Mouse (Mus musculus): ENCODE measurements around the gene Elmo3. TPM values are rescaled to one million over a fixed set of nuclear protein-coding genes. Genes with fewer than 3 reads are reported as not detected.

Gene Elmo3
- polyA plus RNA-seq, 1 experiment from 2014 or later: 1.3 TPM

DNA sequence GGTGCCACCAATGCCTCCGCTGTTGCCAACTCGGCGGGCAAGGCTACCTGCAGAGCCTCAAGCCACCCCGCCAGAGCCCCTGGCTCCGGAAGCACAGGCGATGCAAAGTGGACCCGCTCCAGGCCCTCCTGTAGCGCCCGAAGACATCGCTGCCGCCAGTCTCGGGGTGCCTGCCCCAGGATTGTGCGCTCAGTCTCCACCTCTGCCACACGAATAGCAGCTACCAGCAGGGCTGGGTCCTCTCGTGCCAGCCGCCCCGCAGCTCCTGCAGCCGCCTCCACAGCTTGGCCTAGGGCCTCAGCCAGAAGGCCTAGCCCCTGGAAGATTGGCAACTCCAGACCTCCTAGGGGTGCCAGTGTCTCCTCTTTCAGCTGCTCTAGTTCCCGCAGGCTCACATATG, 12.0 kb upstream of the Elmo3 start:
- Histone ChIP-seq H3K4me1 (ENCODE audit: control insufficient read depth, insufficient read depth, low read length) (peaks cover 17% of the 10 kb centered on the region), H3K4me2 (ENCODE audit: low read depth, low read length) (no peak overlapping the region), H3K36me3 (ENCODE audit: control insufficient read depth, insufficient read depth, low read length) (no peaks in the 10 kb centered on the region), H3K9ac (replicated peaks; ENCODE audit: low read depth, low read length) (no peak overlapping the region), H3K27me3 (ENCODE audit: control insufficient read depth, insufficient read depth, low read length) (no peaks in the 10 kb centered on the region), H3K9me3 (ENCODE audit: control insufficient read depth, low read length) (no peaks in the 10 kb centered on the region), H3K27ac (ENCODE audit: low read depth, low read length) (no peak overlapping the region), H3K4me3 (ENCODE audit: low read depth, low read length) (no peak overlapping the region)
- WGBS: 76% methylated on average over 19 of the region's 19 CpGs
- ATAC-seq (ENCODE audit: low read depth): no peak

DNA sequence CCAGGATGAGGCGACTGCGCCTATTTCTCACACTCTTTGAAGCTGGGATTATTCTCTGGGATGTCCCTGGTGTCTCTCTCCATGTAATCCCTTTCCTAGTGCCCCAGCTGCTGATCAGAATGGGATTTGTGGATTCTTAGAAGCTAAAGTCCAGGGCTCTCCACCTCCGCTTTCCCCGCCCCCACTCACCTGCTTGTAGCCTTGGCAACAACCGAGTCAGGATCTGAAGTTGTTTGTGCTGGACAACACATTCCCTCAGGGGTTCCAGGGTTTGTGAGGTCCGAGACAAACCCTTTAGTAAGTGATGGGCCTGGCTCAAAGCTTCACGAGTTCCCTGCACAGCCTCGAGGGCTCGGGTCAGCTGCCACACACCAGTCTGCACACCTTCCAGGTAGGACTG, 10.6 kb upstream of the Elmo3 start:
- no peak overlapping the region for H3K4me3 ChIP-seq (ENCODE audit: low read depth, low read length)
- no peak overlapping the region for H3K27ac ChIP-seq (ENCODE audit: low read depth, low read length)
- no peak for ATAC-seq (ENCODE audit: low read depth)
- H3K9me3 ChIP-seq (ENCODE audit: control insufficient read depth, low read length): no peaks in the 10 kb centered on the region
- WGBS: 76% methylated on average over 9 of the region's 9 CpGs
- H3K9ac ChIP-seq (replicated peaks; ENCODE audit: low read depth, low read length): no peak overlapping the region
- no peaks in the 10 kb centered on the region for H3K27me3 ChIP-seq (ENCODE audit: control insufficient read depth, insufficient read depth, low read length)
- peaks cover 22% of the 10 kb centered on the region for H3K4me1 ChIP-seq (ENCODE audit: control insufficient read depth, insufficient read depth, low read length)
- peak overlapping the region; percentile 27; the same call in 1 of the 2 replicates for H3K4me2 ChIP-seq (ENCODE audit: low read depth, low read length)
- H3K36me3 ChIP-seq (ENCODE audit: control insufficient read depth, insufficient read depth, low read length): peaks cover 2% of the 10 kb centered on the region; the same call in 1 of the 2 replicates

DNA sequence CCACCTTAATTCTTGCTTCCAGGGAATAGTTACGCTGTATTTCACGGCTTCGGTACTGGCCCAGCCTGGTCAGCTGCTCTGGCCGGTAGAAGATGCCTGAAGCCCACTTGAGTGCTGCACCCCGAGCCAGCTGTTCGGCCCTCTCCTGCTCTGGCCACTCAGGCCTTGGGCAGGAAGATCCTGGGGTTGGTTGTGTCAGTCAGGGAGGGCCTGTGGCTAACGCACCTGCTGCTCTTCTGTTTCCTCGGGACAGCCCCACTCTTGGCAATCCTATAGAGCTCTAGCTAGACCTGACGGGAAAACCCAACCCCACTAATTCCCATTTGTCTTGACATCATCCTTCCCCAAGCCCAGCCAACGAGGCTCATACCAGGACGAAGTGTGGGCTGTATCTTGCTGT, 10.1 kb upstream of the Elmo3 start:
- Histone ChIP-seq H3K27me3 (ENCODE audit: control insufficient read depth, insufficient read depth, low read length) (no peaks in the 10 kb centered on the region), H3K4me3 (ENCODE audit: low read depth, low read length) (no peak overlapping the region; the same call in 1 of the 2 replicates), H3K9ac (replicated peaks; ENCODE audit: low read depth, low read length) (no peak overlapping the region), H3K36me3 (ENCODE audit: control insufficient read depth, insufficient read depth, low read length) (peaks cover 7% of the 10 kb centered on the region), H3K9me3 (ENCODE audit: control insufficient read depth, low read length) (no peaks in the 10 kb centered on the region), H3K27ac (ENCODE audit: low read depth, low read length) (no peak overlapping the region), H3K4me1 (ENCODE audit: control insufficient read depth, insufficient read depth, low read length) (peaks cover 17% of the 10 kb centered on the region), H3K4me2 (ENCODE audit: low read depth, low read length) (peak overlapping the region; percentile 27; the same call in 1 of the 2 replicates)
- 80% methylated on average over 11 of the region's 11 CpGs for WGBS
- no peak for ATAC-seq (ENCODE audit: low read depth)

DNA sequence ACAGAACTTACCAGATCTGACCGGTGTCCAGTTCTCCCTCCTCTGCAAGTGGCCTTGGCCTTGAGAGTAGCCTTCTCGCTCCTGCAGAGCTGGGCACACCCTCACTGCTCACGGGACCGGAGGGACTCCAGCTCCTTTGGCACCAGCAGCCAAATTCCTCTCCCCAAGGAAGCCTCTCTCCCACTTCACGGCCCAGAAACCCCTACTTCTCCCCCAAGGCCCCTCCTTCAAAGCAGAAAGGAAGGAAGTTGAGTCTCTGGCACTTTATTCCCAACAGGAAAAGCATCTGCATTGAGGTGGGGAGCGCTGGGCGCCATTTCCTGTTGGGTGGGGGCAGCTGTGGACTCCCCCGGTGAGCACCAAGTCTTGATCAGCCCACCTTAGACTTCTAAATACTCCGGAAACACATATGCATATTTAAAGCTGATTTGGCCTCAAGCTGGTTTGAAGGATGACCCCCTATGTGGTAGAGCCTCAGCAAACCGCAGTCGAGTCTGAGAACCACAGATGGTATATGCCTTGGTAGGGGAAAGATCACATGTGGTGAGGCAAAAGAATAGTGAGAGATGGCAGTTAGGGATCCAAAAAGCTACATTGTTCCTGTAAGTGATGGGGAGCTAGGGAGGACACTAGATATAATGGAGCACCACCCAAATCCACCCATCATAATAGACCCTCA, 9.4 kb upstream of the Elmo3 start, which contains the start of gene Exoc3l:
Exoc3l (minus strand) TSS at position 207 of the 679 bp plus-strand sequence.
- WGBS: 62% methylated on average over 11 of the region's 11 CpGs
- Histone ChIP-seq H3K4me3 (ENCODE audit: low read depth, low read length) (no peak within 1 kb of the TSS; the same call in 1 of the 2 replicates), H3K36me3 (ENCODE audit: control insufficient read depth, insufficient read depth, low read length) (peaks cover 11% of the 10 kb centered on the region), H3K27me3 (ENCODE audit: control insufficient read depth, insufficient read depth, low read length) (no peaks in the 10 kb centered on the region), H3K9me3 (ENCODE audit: control insufficient read depth, low read length) (no peaks in the 10 kb centered on the region), H3K9ac (replicated peaks; ENCODE audit: low read depth, low read length) (no peak within 1 kb of the TSS), H3K4me1 (ENCODE audit: control insufficient read depth, insufficient read depth, low read length) (peaks cover 11% of the 10 kb centered on the region), H3K4me2 (ENCODE audit: low read depth, low read length) (peak within 1 kb of the TSS; percentile 98), H3K27ac (ENCODE audit: low read depth, low read length) (no peak within 1 kb of the TSS)
- ATAC-seq (ENCODE audit: low read depth): no peak

DNA sequence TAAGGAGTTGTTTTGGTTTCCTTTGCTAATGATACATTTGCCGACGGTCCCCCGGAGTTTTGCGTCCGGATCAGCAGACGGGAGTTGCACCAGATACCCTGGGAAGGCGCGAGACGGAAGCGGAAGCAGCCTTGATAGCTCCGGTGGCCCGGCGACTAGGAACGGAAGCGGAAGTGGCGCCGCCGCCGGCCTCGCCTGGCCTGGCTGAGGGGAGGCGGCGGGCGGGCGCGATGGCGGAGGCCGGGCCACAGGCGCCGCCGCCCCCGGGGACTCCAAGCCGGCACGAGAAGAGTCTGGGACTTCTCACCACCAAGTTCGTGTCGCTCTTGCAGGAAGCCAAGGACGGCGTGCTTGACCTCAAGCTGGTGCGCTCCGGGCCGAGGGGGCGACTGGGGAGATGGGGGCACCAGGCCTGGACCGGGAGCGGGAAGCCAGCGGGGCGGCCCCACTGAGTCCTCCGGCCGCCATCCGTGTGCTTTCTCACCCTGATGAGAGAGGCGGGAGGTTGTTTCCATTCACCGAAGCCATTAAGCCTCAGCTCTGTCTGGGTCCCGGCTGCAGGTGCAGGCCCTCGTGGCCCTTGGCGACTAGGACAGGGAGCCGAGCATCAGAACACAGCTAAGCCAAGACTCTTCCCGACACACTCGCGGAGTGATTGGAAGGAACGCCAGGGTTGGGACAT, 7.7 kb upstream of the Elmo3 start, which contains the start of gene E2f4:
E2f4 (plus strand) TSS at position 153 of the 682 bp plus-strand sequence.
- peaks cover 24% of the 10 kb centered on the region for H3K36me3 ChIP-seq (ENCODE audit: control insufficient read depth, insufficient read depth, low read length)
- peak within 1 kb of the TSS; percentile 98 for H3K4me2 ChIP-seq (ENCODE audit: low read depth, low read length)
- peak within 1 kb of the TSS; percentile 87 for H3K9ac ChIP-seq (replicated peaks; ENCODE audit: low read depth, low read length)
- peak; percentile 90 for ATAC-seq (ENCODE audit: low read depth)
- peak within 1 kb of the TSS; percentile 44 for H3K27ac ChIP-seq (ENCODE audit: low read depth, low read length)
- H3K4me3 ChIP-seq (ENCODE audit: low read depth, low read length): peak within 1 kb of the TSS; percentile 95
- H3K4me1 ChIP-seq (ENCODE audit: control insufficient read depth, insufficient read depth, low read length): peaks cover 11% of the 10 kb centered on the region
- under 1% methylated on average over 58 of the region's 58 CpGs for WGBS
- no peaks in the 10 kb centered on the region for H3K9me3 ChIP-seq (ENCODE audit: control insufficient read depth, low read length)
- no peaks in the 10 kb centered on the region for H3K27me3 ChIP-seq (ENCODE audit: control insufficient read depth, insufficient read depth, low read length)

DNA sequence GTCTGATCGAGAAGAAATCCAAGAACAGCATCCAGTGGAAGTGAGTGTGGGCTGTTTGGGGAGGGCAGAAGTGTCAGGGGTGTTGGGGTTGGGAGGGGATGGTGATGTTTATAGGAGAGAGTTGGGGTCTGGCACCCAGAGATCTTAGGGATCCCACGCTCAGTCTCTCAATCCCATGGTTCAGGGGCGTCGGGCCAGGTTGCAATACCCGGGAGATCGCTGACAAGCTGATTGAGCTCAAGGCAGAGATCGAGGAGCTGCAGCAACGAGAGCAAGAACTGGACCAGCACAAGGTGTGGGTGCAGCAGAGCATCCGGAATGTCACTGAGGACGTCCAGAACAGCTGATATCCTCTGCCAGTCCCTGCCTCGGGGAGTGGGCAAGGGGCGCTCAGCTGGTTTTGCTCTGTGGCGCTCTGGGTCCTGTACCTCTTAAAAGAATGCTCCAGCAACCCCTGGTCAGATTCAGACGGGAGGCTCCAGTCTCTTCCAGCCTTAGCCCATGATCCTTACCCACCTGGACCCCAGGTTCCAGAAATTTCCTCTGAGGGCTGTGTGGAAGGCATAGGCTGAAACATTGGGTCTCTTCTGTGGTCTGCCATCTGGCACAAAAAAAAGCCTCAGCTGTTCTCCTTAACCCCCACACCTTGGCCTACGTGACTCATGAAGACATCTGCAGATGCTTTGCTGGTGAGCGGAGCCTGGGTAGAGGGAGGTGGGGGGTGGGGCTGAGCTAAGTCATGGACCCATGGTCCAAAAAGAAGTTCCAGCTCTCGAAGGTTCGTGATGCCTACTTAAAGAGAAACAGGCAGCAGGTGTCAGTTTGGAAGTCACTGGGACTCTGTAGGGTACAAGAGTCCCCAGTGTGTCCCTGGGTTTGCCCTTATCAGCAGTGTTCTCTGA, 6.8 kb upstream of the Elmo3 start:
- H3K27ac ChIP-seq (ENCODE audit: low read depth, low read length): no peak overlapping the region
- H3K4me3 ChIP-seq (ENCODE audit: low read depth, low read length): peak overlapping the region; percentile 95
- whole genome bisulfite sequencing: 65% methylated on average over 18 of the region's 18 CpGs
- no peaks in the 10 kb centered on the region for H3K9me3 ChIP-seq (ENCODE audit: control insufficient read depth, low read length)
- H3K4me2 ChIP-seq (ENCODE audit: low read depth, low read length): peak overlapping the region; percentile 98
- H3K4me1 ChIP-seq (ENCODE audit: control insufficient read depth, insufficient read depth, low read length): peaks cover 11% of the 10 kb centered on the region
- no peaks in the 10 kb centered on the region for H3K27me3 ChIP-seq (ENCODE audit: control insufficient read depth, insufficient read depth, low read length)
- peaks cover 30% of the 10 kb centered on the region for H3K36me3 ChIP-seq (ENCODE audit: control insufficient read depth, insufficient read depth, low read length)
- peak overlapping the region; percentile 87 for H3K9ac ChIP-seq (replicated peaks; ENCODE audit: low read depth, low read length)
- no peak for ATAC-seq (ENCODE audit: low read depth)

DNA sequence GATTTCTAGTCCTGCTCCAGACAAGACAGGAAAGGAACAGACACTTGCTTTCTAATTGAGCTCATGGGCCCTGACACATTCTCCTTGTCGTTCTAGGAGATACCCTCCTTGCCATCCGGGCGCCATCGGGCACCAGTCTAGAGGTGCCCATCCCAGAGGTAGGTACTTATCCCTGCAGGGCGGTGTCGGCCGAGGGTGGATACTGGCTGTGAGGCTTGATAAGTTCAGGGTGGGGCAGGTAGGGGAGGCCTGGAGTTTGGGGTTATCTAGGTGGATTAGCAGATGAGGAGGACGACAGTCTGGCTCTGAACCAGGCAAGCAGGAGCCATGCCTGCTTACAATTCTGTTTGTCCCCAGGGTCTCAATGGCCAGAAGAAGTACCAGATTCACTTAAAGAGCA, 5.4 kb upstream of the Elmo3 start:
- Histone ChIP-seq H3K27me3 (ENCODE audit: control insufficient read depth, insufficient read depth, low read length) (no peaks in the 10 kb centered on the region), H3K9ac (replicated peaks; ENCODE audit: low read depth, low read length) (no peak overlapping the region), H3K4me3 (ENCODE audit: low read depth, low read length) (no peak overlapping the region), H3K4me2 (ENCODE audit: low read depth, low read length) (no peak overlapping the region), H3K27ac (ENCODE audit: low read depth, low read length) (no peak overlapping the region), H3K9me3 (ENCODE audit: control insufficient read depth, low read length) (no peaks in the 10 kb centered on the region), H3K36me3 (ENCODE audit: control insufficient read depth, insufficient read depth, low read length) (peaks cover 30% of the 10 kb centered on the region), H3K4me1 (ENCODE audit: control insufficient read depth, insufficient read depth, low read length) (peaks cover 14% of the 10 kb centered on the region)
- no peak for ATAC-seq (ENCODE audit: low read depth)
- WGBS: 95% methylated on average over 8 of the region's 8 CpGs

DNA sequence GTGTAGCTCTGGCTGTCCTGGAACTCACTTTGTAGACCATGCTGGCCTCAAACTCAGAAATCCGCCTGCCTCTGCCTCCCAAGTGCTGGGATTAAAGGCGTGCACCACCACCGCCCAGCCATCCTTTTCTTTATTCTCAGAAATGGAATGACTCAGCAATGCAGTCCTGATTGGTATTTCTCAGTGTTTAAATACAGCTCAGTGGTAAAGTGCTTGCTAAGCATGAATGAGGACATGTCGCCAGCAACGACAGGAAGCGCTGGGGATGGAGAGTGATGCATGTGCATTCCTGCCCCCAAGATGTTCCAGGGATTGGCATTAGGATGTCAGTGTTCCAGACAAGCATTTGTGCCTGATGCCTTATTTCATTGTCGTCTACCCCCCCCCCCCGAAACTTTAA, 2.0 kb upstream of the Elmo3 start:
- Histone ChIP-seq H3K27ac (ENCODE audit: low read depth, low read length) (no peak overlapping the region), H3K36me3 (ENCODE audit: control insufficient read depth, insufficient read depth, low read length) (peaks cover 42% of the 10 kb centered on the region), H3K27me3 (ENCODE audit: control insufficient read depth, insufficient read depth, low read length) (no peaks in the 10 kb centered on the region), H3K4me1 (ENCODE audit: control insufficient read depth, insufficient read depth, low read length) (peaks cover 18% of the 10 kb centered on the region), H3K9ac (replicated peaks; ENCODE audit: low read depth, low read length) (no peak overlapping the region), H3K4me2 (ENCODE audit: low read depth, low read length) (no peak overlapping the region), H3K4me3 (ENCODE audit: low read depth, low read length) (no peak overlapping the region), H3K9me3 (ENCODE audit: control insufficient read depth, low read length) (no peaks in the 10 kb centered on the region)
- no peak for ATAC-seq (ENCODE audit: low read depth)
- 88% methylated on average over 8 of the region's 8 CpGs for whole genome bisulfite sequencing

Measured in neural tube, embryonic 14.5 days (tissue).